Mouse (Mus musculus): ENCODE measurements at regions not wholly inside any gene's neighbourhood (a gene's known extent, or its start where the extent isn't known, plus 50 kb on each side); places are given as distances from the start of the nearest gene placed in this dataset.

- Histone ChIP-seq H3K36me3 (no peaks in the 10 kb centered on the region), H3K9ac (no peak overlapping the region), H3K4me1 (replicated peaks) (no peaks in the 10 kb centered on the region), H3K4me3 (no peak overlapping the region), H3K4me2 (no peak overlapping the region), H3K27me3 (no peaks in the 10 kb centered on the region), H3K27ac (no peak overlapping the region), H3K9me3 (no peaks in the 10 kb centered on the region)
- 55% methylated on average over 2 of the region's 2 CpGs for whole genome bisulfite sequencing
- no peak for ATAC-seq (ENCODE audit: low FRiP score)
These were observed 173.1 kb upstream of the Tnp1 start for GRCm38 (mm10) chr1:73188796-73189195.

- ATAC-seq (ENCODE audit: low FRiP score): no peak
- no peak overlapping the region for H3K4me3 ChIP-seq
- H3K36me3 ChIP-seq: no peaks in the 10 kb centered on the region
- H3K9me3 ChIP-seq: no peaks in the 10 kb centered on the region
- no peak overlapping the region for H3K9ac ChIP-seq
- H3K4me1 ChIP-seq (replicated peaks): no peaks in the 10 kb centered on the region
- 92% methylated on average over 6 of the region's 6 CpGs for WGBS
- no peak overlapping the region for H3K4me2 ChIP-seq
- no peak overlapping the region for H3K27ac ChIP-seq
- H3K27me3 ChIP-seq: no peaks in the 10 kb centered on the region
These were observed 168.8 kb upstream of the Tnp1 start for GRCm38 (mm10) chr1:73184477-73184876.

GRCm38 (mm10) chr1:73178810-73179209, 163.1 kb upstream of the Tnp1 start:
- Histone ChIP-seq H3K4me1 (replicated peaks) (no peaks in the 10 kb centered on the region), H3K9me3 (no peaks in the 10 kb centered on the region), H3K27me3 (no peaks in the 10 kb centered on the region), H3K4me3 (no peak overlapping the region), H3K27ac (no peak overlapping the region), H3K9ac (no peak overlapping the region), H3K36me3 (no peaks in the 10 kb centered on the region), H3K4me2 (no peak overlapping the region)
- WGBS: 79% methylated on average over 3 of the region's 3 CpGs
- no peak for ATAC-seq (ENCODE audit: low FRiP score)

GRCm38 (mm10) chr1:73177076-73177475, 161.4 kb upstream of the Tnp1 start:
- H3K36me3 ChIP-seq: no peaks in the 10 kb centered on the region
- no peak overlapping the region for H3K9ac ChIP-seq
- no peak overlapping the region for H3K27ac ChIP-seq
- H3K27me3 ChIP-seq: no peaks in the 10 kb centered on the region
- no peak overlapping the region for H3K4me3 ChIP-seq
- H3K4me1 ChIP-seq (replicated peaks): no peaks in the 10 kb centered on the region
- ATAC-seq (ENCODE audit: low FRiP score): no peak
- no peaks in the 10 kb centered on the region for H3K9me3 ChIP-seq
- 95% methylated on average over 3 of the region's 3 CpGs for WGBS
- no peak overlapping the region for H3K4me2 ChIP-seq

GRCm38 (mm10) chr1:73170668-73171008, 154.9 kb upstream of the Tnp1 start:
- H3K27me3 ChIP-seq: no peaks in the 10 kb centered on the region
- H3K9ac ChIP-seq: no peak overlapping the region
- H3K27ac ChIP-seq: no peak overlapping the region
- 55% methylated on average over 3 of the region's 3 CpGs for WGBS
- H3K4me3 ChIP-seq: no peak overlapping the region
- ATAC-seq (ENCODE audit: low FRiP score): no peak
- no peaks in the 10 kb centered on the region for H3K36me3 ChIP-seq
- peaks cover 6% of the 10 kb centered on the region; the same call in 1 of the 2 replicates for H3K9me3 ChIP-seq
- peaks cover 18% of the 10 kb centered on the region for H3K4me1 ChIP-seq (replicated peaks)
- H3K4me2 ChIP-seq: no peak overlapping the region

- Histone ChIP-seq H3K4me2 (no peak overlapping the region), H3K27ac (no peak overlapping the region), H3K9me3 (peaks cover 6% of the 10 kb centered on the region; the same call in 1 of the 2 replicates), H3K9ac (no peak overlapping the region), H3K4me3 (no peak overlapping the region), H3K36me3 (no peaks in the 10 kb centered on the region), H3K4me1 (replicated peaks) (peaks cover 18% of the 10 kb centered on the region), H3K27me3 (no peaks in the 10 kb centered on the region)
- WGBS: 24% methylated on average over 6 of the region's 6 CpGs
- ATAC-seq (ENCODE audit: low FRiP score): peak; percentile 65
These were observed 154.4 kb upstream of the Tnp1 start for GRCm38 (mm10) chr1:73169929-73170667.

- ATAC-seq (ENCODE audit: low FRiP score): peak; percentile 49; the same call in 1 of the 2 replicates
- H3K27ac ChIP-seq: peak overlapping the region; percentile 10; the same call in 1 of the 2 replicates
These were observed 153.6 kb upstream of the Tnp1 start for GRCm38 (mm10) chr1:73169077-73169869.

GRCm38 (mm10) chr1:73160199-73160598, 144.5 kb upstream of the Tnp1 start:
- 95% methylated on average over 3 of the region's 3 CpGs for WGBS
- H3K27me3 ChIP-seq: no peaks in the 10 kb centered on the region
- no peak overlapping the region for H3K4me2 ChIP-seq
- no peak overlapping the region for H3K4me3 ChIP-seq
- no peak for ATAC-seq (ENCODE audit: low FRiP score)
- no peak overlapping the region for H3K9ac ChIP-seq
- no peaks in the 10 kb centered on the region for H3K4me1 ChIP-seq (replicated peaks)
- H3K36me3 ChIP-seq: no peaks in the 10 kb centered on the region
- H3K9me3 ChIP-seq: no peaks in the 10 kb centered on the region
- no peak overlapping the region for H3K27ac ChIP-seq

More at GRCm38 (mm10) chr1:73169077-73169869, 153.6 kb upstream of the Tnp1 start:
- no peaks in the 10 kb centered on the region for H3K36me3 ChIP-seq
- peaks cover 6% of the 10 kb centered on the region; the same call in 1 of the 2 replicates for H3K9me3 ChIP-seq
- H3K4me2 ChIP-seq: no peak overlapping the region
- peaks cover 18% of the 10 kb centered on the region for H3K4me1 ChIP-seq (replicated peaks)
- 23% methylated on average over 10 of the region's 10 CpGs for WGBS
- no peak overlapping the region for H3K4me3 ChIP-seq
- H3K9ac ChIP-seq: no peak overlapping the region
- H3K27me3 ChIP-seq: no peaks in the 10 kb centered on the region

- Histone ChIP-seq H3K9me3 (no peaks in the 10 kb centered on the region), H3K36me3 (no peaks in the 10 kb centered on the region), H3K9ac (no peak overlapping the region), H3K4me2 (no peak overlapping the region), H3K4me1 (replicated peaks) (no peaks in the 10 kb centered on the region), H3K27me3 (no peaks in the 10 kb centered on the region), H3K27ac (no peak overlapping the region), H3K4me3 (no peak overlapping the region)
- WGBS: 83% methylated on average over 7 of the region's 7 CpGs
- ATAC-seq (ENCODE audit: low FRiP score): no peak
These were observed 143.8 kb upstream of the Tnp1 start for GRCm38 (mm10) chr1:73159405-73159976.

GRCm38 (mm10) chr1:73153438-73154097, 137.9 kb upstream of the Tnp1 start:
- no peak overlapping the region for H3K27ac ChIP-seq
- H3K4me3 ChIP-seq: no peak overlapping the region
- no peak for ATAC-seq (ENCODE audit: low FRiP score)
- no peaks in the 10 kb centered on the region for H3K27me3 ChIP-seq
- H3K4me2 ChIP-seq: no peak overlapping the region
- H3K9ac ChIP-seq: no peak overlapping the region
- 53% methylated on average over 9 of the region's 9 CpGs for WGBS
- no peaks in the 10 kb centered on the region for H3K9me3 ChIP-seq
- H3K4me1 ChIP-seq (replicated peaks): no peaks in the 10 kb centered on the region
- no peaks in the 10 kb centered on the region for H3K36me3 ChIP-seq

- Histone ChIP-seq H3K4me2 (no peak overlapping the region), H3K4me1 (replicated peaks) (no peaks in the 10 kb centered on the region), H3K9me3 (no peaks in the 10 kb centered on the region), H3K27me3 (no peaks in the 10 kb centered on the region), H3K36me3 (no peaks in the 10 kb centered on the region), H3K9ac (no peak overlapping the region), H3K27ac (no peak overlapping the region), H3K4me3 (no peak overlapping the region)
- no peak for ATAC-seq (ENCODE audit: low FRiP score)
- 84% methylated on average over 4 of the region's 4 CpGs for WGBS
These were observed 134.2 kb upstream of the Tnp1 start for GRCm38 (mm10) chr1:73149926-73150325.

GRCm38 (mm10) chr1:73142845-73143244, 127.1 kb upstream of the Tnp1 start:
- Histone ChIP-seq H3K4me2 (no peak overlapping the region), H3K27ac (no peak overlapping the region), H3K4me1 (replicated peaks) (no peaks in the 10 kb centered on the region), H3K9me3 (no peaks in the 10 kb centered on the region), H3K9ac (no peak overlapping the region), H3K36me3 (no peaks in the 10 kb centered on the region), H3K4me3 (no peak overlapping the region), H3K27me3 (no peaks in the 10 kb centered on the region)
- ATAC-seq (ENCODE audit: low FRiP score): no peak
- WGBS: 89% methylated on average over 8 of the region's 8 CpGs

All from hindbrain, embryonic 13.5 days (tissue).